Mouse (Mus musculus): ENCODE measurements around the gene Ccnl1. TPM values are rescaled to one million over a fixed set of nuclear protein-coding genes. Genes with fewer than 3 reads are reported as not detected.

The Ccnl1 gene
- polyA plus RNA-seq, 1 experiment from 2014 or later = 107 TPM

DNA sequence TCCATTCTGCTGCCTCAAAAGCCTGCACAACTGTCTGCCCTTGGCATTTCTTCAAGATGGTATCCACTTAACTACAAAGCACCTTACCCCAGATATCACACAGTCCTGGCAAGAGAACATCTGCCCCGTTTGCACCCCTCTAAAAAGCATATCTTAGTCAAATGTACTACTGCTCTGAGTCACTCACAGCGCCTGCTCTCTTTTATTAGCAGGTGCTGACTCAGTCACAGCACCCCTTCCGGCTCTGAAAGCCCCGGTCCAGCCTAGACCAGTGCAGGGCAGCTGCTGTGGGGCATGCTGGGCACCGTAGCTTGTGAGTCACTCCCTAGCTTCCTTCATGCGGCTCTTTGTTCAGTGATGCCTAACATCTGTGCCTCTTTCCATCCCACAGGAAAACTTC, 35.6 kb downstream of the Ccnl1 start:
- DNase-seq (ENCODE audit: low spot score) (no peak), ATAC-seq (replicated peaks; ENCODE audit: low FRiP score) (no peak)
- H3K9me3 ChIP-seq (ENCODE audit: control insufficient read depth, low read length) = no peaks in the 10 kb centered on the region
- no peak overlapping the region for H3K27ac ChIP-seq (ENCODE audit: low read depth, low read length)
- no peak overlapping the region for H3K4me3 ChIP-seq (ENCODE audit: low read depth, low read length)
- peaks cover 6% of the 10 kb centered on the region; the same call in 1 of the 2 replicates for H3K4me1 ChIP-seq (replicated peaks; ENCODE audit: control insufficient read depth, insufficient read depth, low read length)
- H3K9ac ChIP-seq (ENCODE audit: low read depth, low read length) = no peak overlapping the region
- WGBS = 75% methylated on average over 6 of the region's 6 CpGs
- H3K36me3 ChIP-seq (ENCODE audit: control insufficient read depth, insufficient read depth, low read length) = no peaks in the 10 kb centered on the region
- H3K4me2 ChIP-seq = no peak overlapping the region
- no peaks in the 10 kb centered on the region for H3K27me3 ChIP-seq (replicated peaks; ENCODE audit: control insufficient read depth, insufficient read depth, low read length)

DNA sequence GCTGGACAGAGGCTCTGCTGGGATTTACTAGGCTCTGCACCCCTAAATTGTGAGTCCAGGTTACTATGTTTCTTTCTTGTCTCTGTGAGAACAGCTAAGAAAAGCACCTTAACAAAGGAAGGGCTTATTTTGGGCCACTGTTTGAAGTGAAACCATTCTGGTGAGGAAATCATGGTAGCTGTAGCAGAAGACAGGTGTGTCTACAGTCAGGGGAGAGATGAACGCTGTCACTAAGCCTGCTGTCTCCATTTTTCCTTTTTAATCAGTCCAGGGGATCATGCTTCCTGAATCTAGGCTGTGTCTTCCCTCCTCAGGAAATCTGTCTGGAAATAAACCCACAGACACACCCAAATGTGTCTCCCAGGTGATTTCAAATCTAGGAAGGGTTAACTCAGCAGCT, 36.4 kb downstream of the Ccnl1 start:
- WGBS = 88% methylated on average over 1 of the region's 1 CpGs
- Histone ChIP-seq H3K27ac (ENCODE audit: low read depth, low read length) (no peak overlapping the region), H3K27me3 (replicated peaks; ENCODE audit: control insufficient read depth, insufficient read depth, low read length) (no peaks in the 10 kb centered on the region), H3K9ac (ENCODE audit: low read depth, low read length) (no peak overlapping the region), H3K4me1 (replicated peaks; ENCODE audit: control insufficient read depth, insufficient read depth, low read length) (peaks cover 6% of the 10 kb centered on the region; the same call in 1 of the 2 replicates), H3K4me3 (ENCODE audit: low read depth, low read length) (no peak overlapping the region), H3K9me3 (ENCODE audit: control insufficient read depth, low read length) (no peaks in the 10 kb centered on the region), H3K36me3 (ENCODE audit: control insufficient read depth, insufficient read depth, low read length) (no peaks in the 10 kb centered on the region), H3K4me2 (no peak overlapping the region)
- DNase-seq (ENCODE audit: low spot score) = no peak
- no peak for ATAC-seq (replicated peaks; ENCODE audit: low FRiP score)

DNA sequence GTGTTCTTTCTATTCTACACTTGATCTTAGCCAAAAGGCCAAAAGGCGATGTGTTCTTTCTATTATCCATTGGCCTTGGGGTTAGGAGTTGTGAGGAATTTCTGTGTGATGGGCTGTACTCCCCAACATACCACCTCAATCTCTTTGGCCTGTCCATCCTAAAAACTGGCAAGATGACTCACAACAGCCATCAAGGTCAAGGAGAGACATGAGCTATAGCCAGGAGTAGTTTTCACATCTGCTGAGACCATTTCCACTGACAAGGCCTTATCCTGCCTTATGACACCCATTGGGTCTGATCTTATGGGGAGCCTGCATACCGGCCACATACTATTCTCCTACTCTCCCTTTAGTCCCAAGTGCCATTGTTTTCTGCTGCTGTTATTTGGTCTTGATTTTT, 39.0 kb downstream of the Ccnl1 start:
- no peak for ATAC-seq (replicated peaks; ENCODE audit: low FRiP score)
- no peak for DNase-seq (ENCODE audit: low spot score)
- Histone ChIP-seq H3K4me1 (replicated peaks; ENCODE audit: control insufficient read depth, insufficient read depth, low read length) (no peaks in the 10 kb centered on the region), H3K9me3 (ENCODE audit: control insufficient read depth, low read length) (no peaks in the 10 kb centered on the region), H3K9ac (ENCODE audit: low read depth, low read length) (no peak overlapping the region), H3K36me3 (ENCODE audit: control insufficient read depth, insufficient read depth, low read length) (no peaks in the 10 kb centered on the region), H3K27me3 (replicated peaks; ENCODE audit: control insufficient read depth, insufficient read depth, low read length) (no peaks in the 10 kb centered on the region), H3K27ac (ENCODE audit: low read depth, low read length) (no peak overlapping the region), H3K4me2 (no peak overlapping the region), H3K4me3 (ENCODE audit: low read depth, low read length) (no peak overlapping the region)
- 85% methylated on average over 2 of the region's 2 CpGs for WGBS

DNA sequence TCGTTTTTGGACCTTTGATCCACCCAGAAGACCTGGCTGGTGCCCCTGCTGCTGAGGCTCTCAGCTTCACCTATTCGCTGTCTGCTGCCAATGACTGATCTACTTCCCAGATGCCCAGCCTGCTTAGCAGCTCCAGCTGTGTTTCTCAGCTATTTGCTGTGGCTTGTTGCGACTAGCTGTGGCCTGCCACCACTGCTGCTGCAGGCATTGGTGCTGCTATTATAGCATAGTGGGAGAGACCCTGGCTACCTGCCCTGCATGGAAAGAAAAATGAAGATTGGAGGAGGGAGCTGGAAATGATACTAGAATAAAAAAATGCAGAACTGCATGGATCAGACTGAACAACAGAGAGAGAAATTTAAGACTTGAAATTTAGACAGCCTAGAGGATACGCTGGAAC, 45.1 kb downstream of the Ccnl1 start:
- Histone ChIP-seq H3K36me3 (ENCODE audit: control insufficient read depth, insufficient read depth, low read length) (no peaks in the 10 kb centered on the region), H3K27me3 (replicated peaks; ENCODE audit: control insufficient read depth, insufficient read depth, low read length) (no peaks in the 10 kb centered on the region), H3K9me3 (ENCODE audit: control insufficient read depth, low read length) (no peaks in the 10 kb centered on the region), H3K4me3 (ENCODE audit: low read depth, low read length) (no peak overlapping the region), H3K4me2 (no peak overlapping the region), H3K4me1 (replicated peaks; ENCODE audit: control insufficient read depth, insufficient read depth, low read length) (no peaks in the 10 kb centered on the region), H3K27ac (ENCODE audit: low read depth, low read length) (no peak overlapping the region), H3K9ac (ENCODE audit: low read depth, low read length) (no peak overlapping the region)
- DNase-seq (ENCODE audit: low spot score) (no peak), ATAC-seq (replicated peaks; ENCODE audit: low FRiP score) (no peak)
- WGBS = 66% methylated on average over 4 of the region's 4 CpGs

DNA sequence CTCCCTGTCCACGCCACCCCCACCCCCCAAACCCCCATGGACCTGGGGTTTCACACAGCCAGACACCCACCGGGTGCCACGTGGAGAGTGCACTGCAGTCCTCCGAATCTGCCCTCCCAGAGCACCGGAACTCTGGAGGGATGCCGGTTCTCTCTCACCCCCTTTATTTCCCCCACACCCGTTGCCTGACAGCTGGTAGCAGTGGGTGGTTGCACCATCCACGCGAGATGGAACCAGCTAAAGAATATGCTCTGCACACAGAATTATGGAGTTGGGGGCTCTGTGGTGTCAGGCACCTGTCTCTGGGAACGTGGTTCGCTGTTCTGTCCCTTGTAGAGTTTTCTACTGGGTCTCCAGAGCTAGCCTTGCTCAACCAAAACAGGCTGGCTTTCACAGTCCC, 45.8 kb downstream of the Ccnl1 start:
- Histone ChIP-seq H3K27me3 (replicated peaks; ENCODE audit: control insufficient read depth, insufficient read depth, low read length) (no peaks in the 10 kb centered on the region), H3K4me2 (no peak overlapping the region), H3K36me3 (ENCODE audit: control insufficient read depth, insufficient read depth, low read length) (no peaks in the 10 kb centered on the region), H3K9me3 (ENCODE audit: control insufficient read depth, low read length) (no peaks in the 10 kb centered on the region), H3K4me3 (ENCODE audit: low read depth, low read length) (no peak overlapping the region), H3K4me1 (replicated peaks; ENCODE audit: control insufficient read depth, insufficient read depth, low read length) (no peaks in the 10 kb centered on the region), H3K27ac (ENCODE audit: low read depth, low read length) (no peak overlapping the region), H3K9ac (ENCODE audit: low read depth, low read length) (no peak overlapping the region)
- DNase-seq (ENCODE audit: low spot score) = no peak
- no peak for ATAC-seq (replicated peaks; ENCODE audit: low FRiP score)
- WGBS = 67% methylated on average over 11 of the region's 11 CpGs

DNA sequence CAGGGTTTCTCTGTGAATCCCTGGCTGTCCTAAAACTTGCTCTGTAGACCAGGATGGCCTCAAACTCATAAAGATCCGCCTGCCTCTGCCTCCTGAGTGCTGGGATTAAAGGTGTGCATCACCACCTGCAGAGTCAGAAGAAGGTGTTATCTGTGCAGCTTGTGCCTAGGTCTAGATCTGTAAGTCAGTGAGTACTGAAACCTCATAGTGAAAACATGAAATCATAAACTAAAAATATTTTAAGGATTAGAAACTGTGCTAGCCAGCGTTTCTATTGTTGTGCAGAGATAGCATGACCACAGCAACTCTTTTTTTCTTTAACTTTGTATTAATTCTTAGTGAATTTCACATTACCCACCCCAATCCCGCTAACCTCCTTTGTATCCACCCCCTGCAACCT, 46.8 kb downstream of the Ccnl1 start:
- Histone ChIP-seq H3K36me3 (ENCODE audit: control insufficient read depth, insufficient read depth, low read length) (no peaks in the 10 kb centered on the region), H3K4me3 (ENCODE audit: low read depth, low read length) (no peak overlapping the region), H3K27me3 (replicated peaks; ENCODE audit: control insufficient read depth, insufficient read depth, low read length) (no peaks in the 10 kb centered on the region), H3K9ac (ENCODE audit: low read depth, low read length) (no peak overlapping the region), H3K27ac (ENCODE audit: low read depth, low read length) (no peak overlapping the region), H3K4me2 (no peak overlapping the region), H3K9me3 (ENCODE audit: control insufficient read depth, low read length) (no peaks in the 10 kb centered on the region), H3K4me1 (replicated peaks; ENCODE audit: control insufficient read depth, insufficient read depth, low read length) (no peaks in the 10 kb centered on the region)
- no peak for ATAC-seq (replicated peaks; ENCODE audit: low FRiP score)
- 83% methylated on average over 3 of the region's 3 CpGs for WGBS
- no peak for DNase-seq (ENCODE audit: low spot score)

DNA sequence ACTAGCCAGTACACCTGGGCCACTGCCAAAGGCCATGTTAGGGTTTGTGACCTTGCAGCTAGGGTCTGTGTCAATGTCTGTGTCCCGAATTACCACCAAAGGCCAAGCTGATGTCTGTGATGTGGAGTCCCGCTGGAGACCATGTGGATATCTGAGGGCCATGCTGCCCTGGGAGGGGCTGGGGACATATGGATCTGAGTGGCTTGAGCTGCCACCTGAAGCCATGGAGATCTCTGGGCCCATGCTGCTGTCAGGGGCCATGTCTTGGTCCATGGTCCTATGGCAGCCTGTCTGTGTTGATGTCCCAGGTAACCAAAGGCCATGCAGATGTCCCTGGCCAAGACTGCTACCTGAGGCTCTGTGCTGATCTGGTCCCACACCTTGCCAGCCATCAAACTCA, 48.6 kb downstream of the Ccnl1 start:
- WGBS = 83% methylated on average over 2 of the region's 2 CpGs
- Histone ChIP-seq H3K9me3 (ENCODE audit: control insufficient read depth, low read length) (no peaks in the 10 kb centered on the region), H3K27ac (ENCODE audit: low read depth, low read length) (no peak overlapping the region), H3K4me1 (replicated peaks; ENCODE audit: control insufficient read depth, insufficient read depth, low read length) (peaks cover 3% of the 10 kb centered on the region; the same call in 1 of the 2 replicates), H3K4me3 (ENCODE audit: low read depth, low read length) (no peak overlapping the region), H3K9ac (ENCODE audit: low read depth, low read length) (no peak overlapping the region), H3K27me3 (replicated peaks; ENCODE audit: control insufficient read depth, insufficient read depth, low read length) (no peaks in the 10 kb centered on the region), H3K36me3 (ENCODE audit: control insufficient read depth, insufficient read depth, low read length) (no peaks in the 10 kb centered on the region), H3K4me2 (no peak overlapping the region)
- ATAC-seq (replicated peaks; ENCODE audit: low FRiP score) (no peak), DNase-seq (ENCODE audit: low spot score) (no peak)

DNA sequence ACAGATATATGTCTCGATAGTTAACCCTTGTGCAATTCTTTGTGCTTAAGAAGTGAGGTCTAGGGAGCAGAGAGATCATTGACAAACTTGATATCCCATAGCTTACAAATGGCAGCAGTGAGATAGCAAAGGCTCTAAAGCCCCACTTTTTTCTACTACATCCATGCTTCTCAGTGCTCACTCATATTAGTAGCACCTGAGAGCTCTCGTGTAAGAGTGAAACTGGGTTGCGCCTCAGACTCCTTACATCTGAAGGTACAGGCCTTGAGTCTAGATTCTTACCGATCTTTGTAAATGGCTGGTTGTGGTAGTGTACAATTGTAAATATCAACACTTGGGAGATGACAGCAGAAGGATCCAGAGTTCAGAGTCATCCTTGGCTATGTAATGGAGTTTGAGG, 50.5 kb downstream of the Ccnl1 start:
- Histone ChIP-seq H3K4me3 (ENCODE audit: low read depth, low read length) (no peak overlapping the region), H3K27me3 (replicated peaks; ENCODE audit: control insufficient read depth, insufficient read depth, low read length) (no peaks in the 10 kb centered on the region), H3K27ac (ENCODE audit: low read depth, low read length) (no peak overlapping the region), H3K9ac (ENCODE audit: low read depth, low read length) (no peak overlapping the region), H3K36me3 (ENCODE audit: control insufficient read depth, insufficient read depth, low read length) (no peaks in the 10 kb centered on the region), H3K4me2 (no peak overlapping the region), H3K9me3 (ENCODE audit: control insufficient read depth, low read length) (no peaks in the 10 kb centered on the region), H3K4me1 (replicated peaks; ENCODE audit: control insufficient read depth, insufficient read depth, low read length) (peaks cover 3% of the 10 kb centered on the region; the same call in 1 of the 2 replicates)
- 89% methylated on average over 4 of the region's 4 CpGs for whole genome bisulfite sequencing
- DNase-seq (ENCODE audit: low spot score) (no peak), ATAC-seq (replicated peaks; ENCODE audit: low FRiP score) (no peak)

DNA sequence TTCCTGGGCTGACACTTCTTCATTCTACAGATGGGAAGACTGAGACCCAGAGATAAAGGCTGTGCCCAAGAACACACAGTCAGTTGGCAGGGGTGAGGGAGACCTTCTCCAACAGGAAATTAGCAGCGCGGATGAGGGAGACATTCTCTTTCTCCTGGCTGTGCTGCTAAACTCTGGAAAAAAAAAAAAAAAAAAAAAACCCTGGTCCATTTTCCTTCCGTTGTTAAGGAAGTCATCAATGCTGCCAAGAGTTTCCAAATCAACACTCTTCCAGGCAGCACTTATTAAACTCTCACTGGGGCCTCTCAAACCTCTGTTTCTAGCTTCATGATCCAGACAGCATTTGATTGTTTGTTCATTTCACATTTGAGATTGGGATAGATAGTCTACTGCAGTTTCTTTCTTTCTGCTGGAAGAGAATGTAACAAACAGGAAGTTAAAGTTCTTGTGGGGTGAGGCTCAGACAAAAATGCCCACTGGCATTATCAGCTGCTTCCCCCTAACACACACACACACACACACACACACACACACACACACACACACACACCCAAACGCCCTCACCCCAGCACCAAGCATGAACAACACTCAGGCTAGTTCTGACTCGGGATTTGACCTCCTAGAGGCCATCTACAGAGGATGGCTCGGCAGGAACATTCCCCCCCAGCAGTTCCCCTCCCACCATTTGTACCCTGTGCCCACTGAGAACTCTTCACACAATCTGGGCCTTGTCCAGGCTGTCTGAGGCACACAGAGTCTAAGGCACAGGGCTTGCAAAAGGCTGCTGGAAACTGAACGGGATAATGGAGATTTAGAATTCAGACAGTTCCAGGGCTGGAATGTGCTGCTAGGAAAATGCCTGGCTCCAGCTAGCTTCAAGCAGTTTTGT, 52.5 kb downstream of the Ccnl1 start:
- Histone ChIP-seq H3K36me3 (ENCODE audit: control insufficient read depth, insufficient read depth, low read length) (no peaks in the 10 kb centered on the region), H3K4me1 (replicated peaks; ENCODE audit: control insufficient read depth, insufficient read depth, low read length) (peaks cover 3% of the 10 kb centered on the region; the same call in 1 of the 2 replicates), H3K9me3 (ENCODE audit: control insufficient read depth, low read length) (no peaks in the 10 kb centered on the region), H3K4me3 (ENCODE audit: low read depth, low read length) (no peak overlapping the region), H3K4me2 (no peak overlapping the region), H3K27me3 (replicated peaks; ENCODE audit: control insufficient read depth, insufficient read depth, low read length) (no peaks in the 10 kb centered on the region), H3K9ac (ENCODE audit: low read depth, low read length) (no peak overlapping the region), H3K27ac (ENCODE audit: low read depth, low read length) (no peak overlapping the region; the same call in 1 of the 2 replicates)
- DNase-seq (ENCODE audit: low spot score) (no peak), ATAC-seq (replicated peaks; ENCODE audit: low FRiP score) (no peak)
- 24% methylated on average over 7 of the region's 7 CpGs for WGBS
